Mouse (Mus musculus): ENCODE results near the gene Zswim1. TPM values are rescaled to one million over a fixed set of nuclear protein-coding genes. Genes with fewer than 3 reads are reported as not detected.
A peak's percentile ranks its signal among the peaks of the same experiment; 100 is the strongest.
"Not testable (repeated sequence)": the region's sequence is repeated elsewhere in the genome, so short reads cannot be mapped to it uniquely, and the experiment has no call there.

Gene Zswim1
- total RNA-seq, 2 experiments from 2014 or later, result 9.3 to 10.2 TPM

DNA sequence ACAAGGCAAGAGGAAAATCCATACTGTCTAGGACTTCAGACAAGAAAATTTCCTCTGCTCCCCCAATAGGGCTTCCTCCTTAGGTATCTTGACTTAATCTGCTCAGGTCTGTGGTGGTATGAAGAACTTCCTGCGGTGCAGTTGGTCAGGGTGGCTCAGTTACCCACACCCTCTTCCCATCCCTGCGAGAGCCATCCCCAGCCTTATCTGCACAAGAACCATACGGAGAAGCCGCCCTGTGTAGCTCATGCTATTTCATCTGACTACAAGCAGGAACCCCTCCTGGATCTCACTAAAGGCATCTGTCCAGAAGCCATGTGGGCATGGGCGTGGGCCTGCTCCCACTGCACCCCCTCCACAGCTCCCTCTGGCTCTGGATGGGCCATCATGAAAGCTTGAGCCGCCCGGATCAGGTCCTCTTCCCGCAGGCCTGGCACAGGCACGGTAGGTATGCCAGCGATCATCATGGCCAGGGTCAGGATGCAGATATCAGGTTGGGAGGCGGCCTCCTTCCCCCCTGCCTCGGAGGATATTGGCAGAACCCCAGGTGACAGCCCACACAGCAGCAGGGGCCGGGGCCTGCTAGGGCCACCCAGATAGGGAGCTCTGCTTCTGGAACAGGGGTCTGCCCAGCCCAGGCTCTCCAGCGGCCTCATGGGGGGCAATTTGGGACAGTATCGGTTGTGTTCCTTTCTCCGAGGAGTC lies 4.8 kb downstream of the Zswim1 start:
- DNase-seq, result no peak

DNA sequence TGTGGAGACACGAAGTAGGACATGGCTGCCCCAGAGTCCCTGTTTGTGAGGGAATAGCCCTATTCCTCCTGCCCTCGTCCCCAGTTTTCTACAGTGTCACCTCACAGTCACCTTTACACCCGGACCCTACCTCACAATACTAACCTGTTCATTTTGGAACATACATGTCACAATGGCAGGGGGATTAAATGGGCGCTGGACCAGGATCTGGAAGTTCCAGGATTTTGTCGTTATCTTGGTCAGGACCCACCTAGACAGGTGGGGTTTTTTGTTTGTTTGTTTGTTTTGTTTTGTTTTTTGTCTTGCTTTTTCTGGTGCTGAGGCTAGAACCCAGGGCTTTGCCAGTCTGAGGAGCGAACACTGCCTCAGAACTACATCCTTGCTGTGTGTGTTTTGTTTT lies 6.0 kb downstream of the Zswim1 start, which contains the start of gene Spata25:
TSS of gene Spata25 (minus strand) at position 101 of the 400 bp plus-strand sequence.
- DNase-seq, result no peak

DNA sequence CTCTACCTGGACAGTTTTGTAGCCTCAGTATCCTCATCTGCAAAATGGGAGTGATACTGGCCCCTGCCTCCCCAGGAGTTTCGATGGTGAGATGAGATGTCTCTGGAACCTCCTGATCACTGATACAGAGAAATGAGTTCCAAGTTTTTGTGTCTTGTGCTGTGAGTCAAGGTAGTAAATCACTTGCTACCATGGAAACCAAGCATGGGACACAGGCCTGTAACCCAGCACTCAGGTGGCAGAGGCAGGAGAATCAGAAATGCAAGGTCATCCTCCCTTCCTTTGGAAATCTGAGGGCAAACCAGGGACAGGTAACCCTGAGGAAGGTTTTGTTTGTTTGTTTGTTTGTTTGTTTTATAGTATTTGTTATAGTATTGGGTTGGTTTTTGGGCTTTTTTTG lies 6.6 kb downstream of the Zswim1 start:
- no peak for DNase-seq

- no peak for DNase-seq
These were observed 8.5 kb downstream of the Zswim1 start for GRCm38 (mm10) chr2:164831029-164831428.

GRCm38 (mm10) chr2:164832032-164832747 lies 9.7 kb downstream of the Zswim1 start:
- no peak for DNase-seq

GRCm38 (mm10) chr2:164832748-164833301 lies 10.3 kb downstream of the Zswim1 start, which contains the start of gene Ctsa:
Gene Ctsa, plus strand, starts transcription at chr2:164832873.
- peak; percentile 85 to 86 for DNase-seq

DNA sequence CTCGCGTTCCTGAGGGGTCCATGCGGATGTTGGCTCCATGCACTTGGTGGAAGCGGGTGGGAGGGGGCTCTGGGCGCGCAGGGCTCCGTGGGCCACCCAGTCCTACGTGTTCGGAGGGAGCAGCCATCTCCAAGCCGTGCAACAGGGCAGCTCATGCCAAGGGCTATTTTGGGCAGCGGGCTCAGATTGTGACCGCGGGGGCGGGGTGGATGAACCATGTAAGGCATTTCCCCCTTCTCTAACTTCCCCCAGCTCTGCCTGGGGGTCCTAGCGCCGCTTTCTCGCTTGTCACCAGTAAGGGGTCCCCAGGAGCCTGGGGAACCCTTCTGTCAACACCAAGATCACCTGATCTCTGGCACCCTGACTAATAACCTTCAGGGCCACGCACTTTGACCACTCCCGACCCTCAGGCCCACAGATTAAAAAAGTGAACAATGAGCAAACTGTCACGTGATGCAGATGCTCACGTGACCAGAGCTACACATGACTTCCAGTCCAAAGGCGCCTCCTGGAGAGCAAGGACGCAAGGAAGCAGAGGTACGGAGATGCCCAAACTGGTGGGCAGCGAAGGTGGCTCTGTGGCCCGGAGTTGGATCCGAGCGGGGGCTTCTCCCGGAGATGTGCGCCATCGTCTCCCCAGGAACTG lies 11.0 kb downstream of the Zswim1 start, which contains the start of gene Neurl2:
TSS of gene Neurl2 (minus strand) at position 143 of the 646 bp plus-strand sequence.
- peak; percentile 88 to 91 for DNase-seq

DNA sequence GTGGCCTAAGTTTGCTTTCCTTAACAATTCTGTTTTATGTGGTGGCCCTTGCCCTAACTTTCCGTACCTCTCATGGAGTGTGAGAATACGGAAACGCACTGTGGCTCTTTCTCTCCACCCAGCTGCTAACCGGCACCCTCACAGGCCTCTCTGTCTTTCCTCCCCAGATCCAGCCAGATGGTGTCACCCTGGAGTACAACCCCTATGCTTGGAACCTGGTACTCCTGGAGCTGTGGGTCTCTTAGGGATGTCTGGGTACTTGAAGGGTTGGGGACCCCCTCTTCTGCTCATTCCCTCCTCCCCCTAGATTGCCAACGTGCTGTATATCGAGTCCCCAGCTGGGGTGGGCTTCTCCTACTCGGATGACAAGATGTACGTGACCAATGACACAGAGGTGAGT lies 12.0 kb downstream of the Zswim1 start:
- DNase-seq, result peak in 1 of 2 experiments; percentile 24

- no peak for DNase-seq
These were observed 12.7 kb downstream of the Zswim1 start for GRCm38 (mm10) chr2:164835164-164835563.

DNA sequence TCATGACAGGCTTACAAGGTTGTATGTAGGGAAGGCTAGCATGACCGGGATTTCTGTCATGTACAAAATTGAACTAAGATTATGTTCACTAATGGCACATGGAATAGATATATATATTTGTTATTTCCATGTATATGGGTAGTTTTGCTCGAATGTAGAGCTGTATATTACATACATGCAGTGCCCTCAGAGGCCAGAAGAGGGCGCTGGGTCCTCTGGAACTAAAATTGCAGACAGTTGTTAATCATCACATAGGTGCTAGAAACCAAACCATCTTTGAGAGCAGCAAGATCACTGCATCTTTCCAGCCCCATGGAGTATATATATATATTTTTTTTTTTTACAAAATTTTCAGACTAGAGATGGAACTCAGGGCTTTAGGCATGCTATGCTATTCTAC lies 23.3 kb downstream of the Zswim1 start:
- DNase-seq, result no peak

- DNase-seq, result no peak
These were observed 27.6 kb downstream of the Zswim1 start for GRCm38 (mm10) chr2:164850061-164850460.

GRCm38 (mm10) chr2:164855572-164855971 lies 33.1 kb downstream of the Zswim1 start:
- not testable (repeated sequence) for DNase-seq

- DNase-seq, result peak in 1 of 2 experiments; percentile 32
These were observed 34.0 kb downstream of the Zswim1 start for GRCm38 (mm10) chr2:164856309-164857100.

GRCm38 (mm10) chr2:164857101-164857821 lies 34.8 kb downstream of the Zswim1 start, which contains the start of gene Pltp:
Gene Pltp, minus strand, starts transcription at chr2:164857711.
- DNase-seq, result peak; percentile 32 to 67

- DNase-seq, result no peak
These were observed 35.5 kb downstream of the Zswim1 start for GRCm38 (mm10) chr2:164857842-164858553.

- DNase-seq, result no peak
These were observed 36.7 kb downstream of the Zswim1 start for GRCm38 (mm10) chr2:164859155-164859554.

- DNase-seq, result no peak
These were observed 37.4 kb downstream of the Zswim1 start for GRCm38 (mm10) chr2:164859640-164860432.

GRCm38 (mm10) chr2:164861094-164861493 lies 38.6 kb downstream of the Zswim1 start:
- DNase-seq, result no peak

DNA sequence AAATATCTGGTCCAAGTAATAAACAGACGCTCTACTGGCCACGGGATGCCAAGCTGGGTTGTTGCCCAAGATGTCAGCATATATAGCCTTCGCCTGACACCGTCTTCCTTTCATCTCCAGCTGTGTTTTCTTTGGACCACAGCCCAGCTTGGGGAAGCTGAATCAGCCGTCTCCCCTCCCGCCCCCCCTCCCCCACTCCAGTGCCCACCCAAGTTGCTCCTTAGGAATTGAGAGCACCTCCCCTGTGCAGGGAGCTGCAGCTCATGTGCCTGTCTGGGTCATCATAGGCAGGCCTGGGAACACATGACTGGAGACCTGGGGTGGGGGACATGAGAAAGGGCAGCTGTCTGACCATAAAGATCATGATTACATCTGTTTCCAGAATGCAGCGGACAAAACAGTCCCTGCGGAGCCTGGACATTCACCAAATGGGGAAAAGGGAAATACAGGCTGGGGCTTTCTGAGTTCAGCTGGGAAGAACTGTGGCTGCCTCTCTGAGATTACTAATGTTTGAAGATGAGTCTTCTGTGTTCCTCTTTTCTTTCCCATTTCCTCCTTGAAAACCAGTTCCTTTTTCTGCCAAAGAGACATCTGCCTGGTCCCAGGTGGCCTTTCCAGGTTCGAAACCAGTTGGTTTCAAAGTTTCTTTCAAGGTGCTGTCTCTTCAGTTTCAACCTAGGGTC lies 39.8 kb downstream of the Zswim1 start:
- DNase-seq, result peak; percentile 76 to 78

Measured in adrenal gland, postnatal 36 days (tissue).